Mouse (Mus musculus) bone marrow, adult 2 months (tissue): ENCODE data around the gene Glb1.
"Not testable (repeated sequence)": the region's sequence is repeated elsewhere in the genome, so short reads cannot be mapped to it uniquely, and the experiment has no call there.

Experiments
- CTCF ChIP-seq: fragments of 200-500 bp; IDR thresholded peaks from 2 replicates; pipeline ENCODE4 v1.5.1; 2011; ENCODE audit warnings: low read length, control low read depth; ENCODE audit not compliant: control insufficient read depth, insufficient read depth
- POLR2A ChIP-seq: fragments of 200-500 bp; IDR thresholded peaks from 2 replicates; pipeline ENCODE4 v1.6.1; 2011; ENCODE audit warnings: low read depth, mild to moderate bottlenecking, control low read depth, low read length, borderline replicate concordance; ENCODE audit not compliant: control insufficient read depth

- not testable (repeated sequence) for TF ChIP-seq POLR2A, CTCF
Observed at GRCm38 (mm10) chr9:114394136-114394535, 6.7 kb upstream of the Glb1 start.
